Mouse (Mus musculus) A20 (cell line): ENCODE measurements around the gene 4930432K21Rik.
A peak's percentile ranks its signal among the peaks of the same experiment; 100 is the strongest.

ENCODE experiments used
- DNase-seq: peaks from one replicate; pipeline ENCODE4 v3.0.0-alpha.2; 2011; ENCODE audit warnings: low read depth, low spot score

4930432K21Rik gene

GRCm38 (mm10) chr8:84147769-84148530, at the start of gene 4930432K21Rik, which contains the start of gene Cc2d1a:
Gene 4930432K21Rik, plus strand, starts transcription at chr8:84148025.
Gene Cc2d1a, minus strand, starts transcription at chr8:84147936.
- peak; percentile 99 for DNase-seq

DNA sequence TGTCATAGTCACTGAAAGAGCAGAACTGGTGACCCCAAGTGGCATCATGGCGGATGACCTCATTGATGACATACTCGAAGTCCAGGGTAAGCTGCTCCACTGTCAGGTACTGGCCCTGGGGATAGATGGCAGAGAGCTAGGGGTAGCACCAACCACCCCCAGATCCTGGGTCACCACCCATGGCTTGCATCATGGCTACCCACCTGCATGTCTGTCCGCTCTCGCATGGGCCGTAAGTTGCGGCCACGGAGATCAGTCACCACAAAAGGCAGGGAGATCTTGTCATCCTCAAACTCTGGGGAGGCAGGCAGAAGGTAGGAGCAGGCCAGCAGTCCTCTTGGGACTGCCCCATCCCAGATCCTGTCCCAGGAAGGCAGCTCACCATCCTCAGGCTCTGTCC, 49.4 kb upstream of the 4930432K21Rik start:
- DNase-seq = no peak

DNA sequence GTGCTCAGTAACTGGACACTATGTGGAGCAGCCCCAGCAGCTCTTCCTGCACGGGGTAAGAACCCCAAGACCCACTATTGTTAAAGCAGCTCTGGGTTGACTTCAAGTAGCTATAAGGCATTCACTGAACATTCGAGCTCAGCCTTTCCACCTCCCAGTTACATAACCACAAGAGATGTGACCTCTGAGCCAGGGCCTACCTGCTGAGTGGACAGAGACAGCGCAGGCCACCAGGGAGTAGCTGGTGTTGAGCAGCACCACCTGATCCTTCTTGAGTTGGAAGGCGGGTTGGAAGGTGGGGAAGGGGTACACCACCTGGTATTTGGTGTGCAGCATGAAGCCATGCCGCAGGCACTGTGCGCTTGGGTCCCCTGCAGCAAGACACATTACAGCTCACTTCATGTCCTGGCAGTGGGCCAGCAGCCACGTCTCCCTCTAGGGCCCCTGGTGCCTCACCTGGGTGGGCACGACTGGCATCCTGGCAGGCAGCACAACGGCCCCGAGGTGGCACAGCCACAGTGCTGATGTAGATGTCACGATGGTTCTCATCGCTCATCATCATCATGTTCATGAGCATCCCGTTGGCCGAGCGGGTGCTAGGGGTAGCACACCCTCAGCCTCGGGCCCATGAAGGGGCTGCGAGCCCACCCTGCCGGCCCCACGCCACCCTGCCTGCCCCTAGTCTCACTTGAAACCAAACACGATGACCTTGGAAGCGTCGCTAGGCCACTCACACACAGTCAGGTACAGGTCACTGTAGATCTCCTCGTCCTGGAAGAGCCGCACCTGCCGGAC, 46.2 kb upstream of the 4930432K21Rik start:
- no peak for DNase-seq

GRCm38 (mm10) chr8:84103601-84104000, 44.2 kb upstream of the 4930432K21Rik start:
- DNase-seq = no peak

GRCm38 (mm10) chr8:84104221-84104620, 43.6 kb upstream of the 4930432K21Rik start:
- DNase-seq = peak; percentile 86

- DNase-seq = peak; percentile 99
Measured at GRCm38 (mm10) chr8:84104697-84105609, 42.9 kb upstream of the 4930432K21Rik start, which contains the start of gene Dcaf15. Gene Dcaf15, minus strand, starts transcription at chr8:84104768.

DNA sequence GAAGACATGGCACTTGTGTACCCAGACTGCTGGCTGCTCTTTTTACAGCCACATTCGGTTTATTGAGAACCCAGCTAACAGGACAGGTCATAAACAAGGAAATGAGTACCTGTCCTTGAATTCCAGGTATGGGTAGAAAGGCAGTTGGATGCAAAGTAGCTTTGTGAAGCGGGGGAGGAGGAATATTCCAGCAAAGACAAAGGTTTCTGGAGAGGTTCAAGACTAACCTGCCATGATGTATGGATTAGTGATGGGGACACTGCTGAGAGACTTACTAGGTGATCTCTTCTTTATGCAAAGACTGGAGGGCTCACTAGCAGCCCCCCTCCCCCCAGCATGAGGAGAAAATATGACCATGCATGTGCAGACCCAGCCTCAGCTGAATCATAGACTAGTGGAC, 42.1 kb upstream of the 4930432K21Rik start:
- peak; percentile 11 for DNase-seq

DNA sequence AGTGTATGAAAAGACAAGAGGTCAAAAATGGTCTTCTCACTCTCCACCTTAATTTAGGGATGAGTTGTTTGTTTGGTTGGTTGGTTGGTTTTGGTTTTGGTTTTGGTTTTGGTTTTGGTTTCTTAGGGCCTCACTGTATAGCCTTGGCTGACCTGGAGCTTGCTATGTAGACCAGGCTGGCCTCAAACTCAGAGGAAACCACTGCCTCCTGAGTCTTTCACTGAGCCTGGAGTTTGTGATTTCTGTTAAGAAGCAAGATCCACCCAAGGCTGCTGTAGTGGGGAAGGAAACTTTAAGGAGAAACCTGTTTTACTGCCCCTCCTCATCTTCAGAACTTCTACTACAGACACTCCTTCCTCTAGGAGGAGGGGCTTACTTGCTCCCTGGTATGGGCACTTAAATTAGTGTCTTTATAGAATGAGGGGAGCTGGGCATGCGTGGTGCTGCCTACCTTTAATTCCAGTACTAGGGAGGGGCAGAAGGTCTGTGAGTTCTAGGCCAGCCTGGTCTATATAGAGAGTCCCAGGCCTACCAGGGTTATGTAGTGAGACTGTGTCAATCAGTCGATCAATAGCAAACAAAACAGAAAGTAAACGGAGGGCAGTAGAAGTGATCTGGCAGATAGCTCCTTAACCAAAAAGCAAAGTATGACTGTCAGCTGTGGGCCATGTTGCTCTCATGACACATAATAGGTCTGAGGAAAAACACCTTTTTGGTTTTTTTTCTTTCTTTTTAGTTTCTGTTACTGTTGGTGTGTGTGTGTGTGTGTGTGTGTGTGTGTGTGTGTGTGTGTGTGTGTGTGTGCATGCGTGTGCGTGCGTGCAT, 41.4 kb upstream of the 4930432K21Rik start:
- no peak for DNase-seq

GRCm38 (mm10) chr8:84115646-84116045, 32.2 kb upstream of the 4930432K21Rik start:
- no peak for DNase-seq

DNA sequence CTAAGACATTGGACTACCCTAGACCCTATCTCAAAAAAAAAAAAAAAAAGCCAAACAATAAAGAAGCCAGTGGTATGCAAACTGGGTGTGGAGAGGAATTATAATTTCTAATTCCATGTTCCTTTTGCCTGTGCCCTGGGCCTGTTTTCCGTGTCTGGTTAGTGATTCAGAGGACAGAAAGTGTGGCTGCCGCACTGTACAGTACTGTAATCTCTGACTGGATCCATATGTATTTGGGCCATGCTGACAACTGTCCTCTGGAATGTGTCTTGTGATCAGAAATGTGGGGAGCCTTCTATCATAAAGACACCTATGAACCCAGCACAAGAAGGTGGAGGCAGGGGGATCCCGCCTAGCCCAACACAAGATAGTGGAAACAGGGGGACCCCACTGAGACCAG, 25.7 kb upstream of the 4930432K21Rik start:
- DNase-seq = no peak

GRCm38 (mm10) chr8:84125656-84126055, 22.2 kb upstream of the 4930432K21Rik start, which contains the start of gene Podnl1:
Gene Podnl1, plus strand, starts transcription at chr8:84125989.
- no peak for DNase-seq

DNA sequence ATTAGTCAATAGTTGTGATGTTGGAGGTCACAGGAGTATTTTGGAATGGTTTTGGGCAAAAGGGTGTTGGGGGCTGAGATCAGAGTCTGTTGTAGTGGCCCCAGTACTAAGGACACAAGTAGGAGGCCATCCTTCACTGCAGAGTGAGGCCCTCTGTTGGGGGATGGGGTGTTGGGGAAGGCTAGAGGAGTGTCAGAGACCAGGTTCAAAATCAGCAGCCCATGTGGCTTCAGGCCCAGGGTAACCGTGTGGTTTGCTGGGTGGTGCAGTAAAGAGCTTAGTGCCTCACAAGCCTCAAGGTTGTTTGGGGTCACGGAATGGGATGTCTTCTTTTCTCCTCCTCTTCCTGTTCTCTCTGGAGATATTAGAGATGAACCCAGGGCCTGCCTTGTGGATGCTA, 21.1 kb upstream of the 4930432K21Rik start:
- no peak for DNase-seq

GRCm38 (mm10) chr8:84127202-84127901, 20.5 kb upstream of the 4930432K21Rik start:
- no peak for DNase-seq

GRCm38 (mm10) chr8:84128277-84128676, 19.5 kb upstream of the 4930432K21Rik start:
- DNase-seq = no peak

DNA sequence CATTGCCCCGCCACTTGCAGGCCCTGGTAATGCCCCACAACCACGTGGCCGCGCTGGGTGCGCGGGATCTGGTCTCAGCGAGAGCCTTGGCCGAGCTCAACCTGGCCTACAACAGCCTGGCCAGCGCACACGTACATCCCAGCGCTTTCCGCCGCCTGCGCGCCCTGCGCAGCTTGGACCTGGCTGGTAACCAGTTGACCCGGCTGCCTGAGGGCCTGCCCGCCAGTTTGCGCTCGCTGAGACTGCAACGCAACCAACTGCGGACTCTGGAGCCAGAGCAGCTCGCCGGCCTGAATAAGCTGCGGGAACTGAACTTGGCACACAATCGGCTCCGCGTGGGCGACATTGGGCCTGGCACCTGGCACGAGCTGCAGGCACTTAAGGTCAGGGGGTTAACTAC, 17.0 kb upstream of the 4930432K21Rik start:
- no peak for DNase-seq

DNA sequence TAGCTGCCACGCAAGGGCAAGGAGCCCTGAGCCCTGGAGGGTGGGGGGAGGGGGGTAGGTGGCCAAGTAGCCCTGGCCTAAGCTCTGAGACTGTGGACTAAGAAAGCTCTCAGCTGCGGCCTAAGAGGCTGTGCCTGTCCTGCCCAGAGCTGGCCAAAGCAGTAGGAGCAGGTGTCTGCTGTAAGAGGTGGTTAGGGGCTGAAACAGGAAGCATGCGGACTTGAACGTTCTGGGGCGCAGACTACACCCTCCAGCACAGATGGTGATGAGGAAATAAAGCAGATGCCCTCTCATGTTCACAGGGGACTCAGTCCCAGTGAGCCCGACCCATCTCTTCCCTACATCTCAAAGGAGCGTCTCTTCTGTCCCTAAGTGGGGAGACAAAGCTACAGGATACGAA, 15.6 kb upstream of the 4930432K21Rik start:
- peak; percentile 24 for DNase-seq

DNA sequence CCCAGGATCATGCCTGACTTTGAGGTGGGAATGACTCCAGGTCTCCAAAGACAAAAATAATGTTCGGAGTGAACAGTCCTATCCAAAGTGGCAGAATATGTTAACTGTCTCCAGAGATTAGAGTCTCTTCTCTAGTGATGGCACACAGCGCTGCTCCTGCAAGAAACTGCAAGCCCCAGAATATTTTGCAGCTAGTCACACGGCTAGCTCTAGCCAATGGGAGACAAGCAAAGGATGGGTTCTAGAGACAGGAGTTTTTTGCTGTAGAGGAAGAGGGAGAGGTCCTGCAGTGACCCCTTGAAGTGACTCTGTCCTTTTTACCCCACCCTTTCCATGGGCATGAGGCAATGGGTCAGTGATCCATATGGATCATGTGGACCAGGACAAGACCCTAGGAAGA, 10.0 kb upstream of the 4930432K21Rik start:
- peak; percentile 42 for DNase-seq

- DNase-seq = no peak
Measured at GRCm38 (mm10) chr8:84140838-84141237, 7.0 kb upstream of the 4930432K21Rik start.

GRCm38 (mm10) chr8:84144636-84145245, 3.1 kb upstream of the 4930432K21Rik start:
- DNase-seq = no peak
